Mouse (Mus musculus) CH12.LX (cell line): ENCODE results near the gene Slc25a14.
A peak's percentile ranks its signal among the peaks of the same experiment; 100 is the strongest.

Source experiments
- BHLHE40 ChIP-seq: IDR thresholded peaks from 2 replicates; pipeline ENCODE4 v1.6.1; 2011; ENCODE audit warnings: mild to moderate bottlenecking, low read depth, low read length, improper control_type of control experiment
- CHD2 ChIP-seq: IDR thresholded peaks from 2 replicates; pipeline ENCODE4 v1.6.1; 2011; ENCODE audit warnings: low read length, improper control_type of control experiment
- CTCF ChIP-seq, 2 experiments: IDR thresholded peaks in 1 of 2; conservative IDR thresholded peaks in 1 of 2; 2 replicates each; pipeline ENCODE4 v1.5.1; 2011 to 2012; ENCODE audit warnings: low read depth in 2 of 2, low read length in 2 of 2, improper control_type of control experiment in 1 of 2, inconsistent platforms in 1 of 2, mild to moderate bottlenecking in 1 of 2, moderate library complexity in 1 of 2
- EP300 ChIP-seq: IDR thresholded peaks from 2 replicates; pipeline ENCODE4 v1.6.1; 2011; ENCODE audit warnings: low read length, improper control_type of control experiment
- GABPA ChIP-seq: IDR thresholded peaks from 2 replicates; pipeline ENCODE4 v1.6.1; 2012; ENCODE audit warnings: low read depth, low read length, improper control_type of control experiment, inconsistent platforms; ENCODE audit not compliant: insufficient replicate concordance
- JUND ChIP-seq: conservative IDR thresholded peaks from 2 replicates; pipeline ENCODE4 v1.6.1; 2011; ENCODE audit warnings: low read depth, low read length, improper control_type of control experiment
- MAFK ChIP-seq: IDR thresholded peaks from 2 replicates; pipeline ENCODE4 v1.6.1; 2011; ENCODE audit warnings: low read length, improper control_type of control experiment; ENCODE audit not compliant: insufficient replicate concordance
- POLR2A ChIP-seq: IDR thresholded peaks from 2 replicates; pipeline ENCODE4 v1.6.1; 2011; ENCODE audit warnings: low read depth, mild to moderate bottlenecking, improper control_type of control experiment, low read length
- POLR2AphosphoS2 ChIP-seq: IDR thresholded peaks from 2 replicates; pipeline ENCODE4 v1.6.1; 2011; ENCODE audit warnings: low read depth, low read length, improper control_type of control experiment
- TBP ChIP-seq: conservative IDR thresholded peaks from 2 replicates; pipeline ENCODE4 v1.6.1; 2011; ENCODE audit warnings: low read depth, low read length, improper control_type of control experiment
- TCF12 ChIP-seq: IDR thresholded peaks from 2 replicates; pipeline ENCODE4 v1.6.1; 2014; ENCODE audit warnings: low read depth, mild to moderate bottlenecking, inconsistent platforms, low read length, improper control_type of control experiment
- ZC3H11A ChIP-seq: IDR thresholded peaks from 2 replicates; pipeline ENCODE4 v1.6.1; 2012; ENCODE audit warnings: low read depth, mild to moderate bottlenecking, inconsistent platforms, low read length, improper control_type of control experiment

DNA sequence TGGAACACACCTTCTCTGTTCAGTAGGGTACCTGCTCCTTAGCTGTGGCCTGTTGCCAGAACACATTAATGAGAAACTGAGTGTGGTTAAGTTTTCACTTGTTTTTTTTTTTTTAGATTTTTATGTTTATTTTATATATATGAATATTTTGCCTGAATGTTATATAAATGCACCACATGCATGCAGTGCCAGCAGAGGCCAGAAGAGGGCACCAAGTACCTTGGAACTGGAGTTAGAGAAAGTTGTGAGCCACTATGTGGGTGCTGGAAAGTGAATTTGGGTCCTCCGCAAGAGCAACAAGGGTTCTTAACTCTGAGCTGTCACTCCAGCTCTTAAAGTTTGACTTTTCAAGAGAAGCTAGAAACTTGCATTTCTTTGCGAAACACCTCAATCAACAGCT lies 20.9 kb downstream of the Slc25a14 start:
- TF ChIP-seq ZC3H11A (no peak), CTCF (conservative IDR thresholded peaks at IDR 0.05 in 1 of 2, IDR thresholded peaks at IDR 0.05 in 1 of 2; ENCODE audit: low read depth in 2 of 2, low read length in 2 of 2) (peak in 1 of 2 experiments; percentile 42; a peak in 2 of 4 replicates), EP300 (no peak), JUND (no peak), TBP (no peak), POLR2A (no peak), BHLHE40 (no peak), TCF12 (no peak), POLR2AphosphoS2 (no peak), CHD2 (no peak), GABPA (no peak), MAFK (no peak)
